Mouse (Mus musculus): Measurements from ENCODE around the gene Apba1. TPM values are rescaled to one million over a fixed set of nuclear protein-coding genes. Genes with fewer than 3 reads are reported as not detected.

Gene Apba1
- polyA plus RNA-seq, 1 experiment from 2014 or later, result 13.2 TPM

DNA sequence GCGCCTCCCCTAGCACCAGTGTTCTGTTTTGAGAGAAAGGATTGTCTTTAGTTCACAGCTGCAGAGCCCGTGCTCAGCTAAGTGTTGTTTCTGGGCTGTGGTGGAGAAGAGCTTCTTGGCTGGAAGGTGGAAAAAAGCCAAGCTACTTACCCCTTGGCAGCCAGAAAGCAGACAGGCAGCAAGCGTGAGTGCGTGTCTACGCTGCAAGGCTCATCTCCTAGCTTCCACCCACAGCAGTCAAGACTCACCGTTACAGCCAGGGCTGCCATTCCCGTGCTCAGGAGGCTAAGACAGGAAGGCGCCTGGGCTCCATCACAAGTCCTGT lies 161.5 kb downstream of the Apba1 start:
- Histone ChIP-seq H3K4me3 (no peak overlapping the region), H3K36me3 (replicated peaks) (peaks cover 5% of the 10 kb centered on the region; the same call in 1 of the 2 replicates), H3K27ac (peak overlapping the region; percentile 51), H3K4me2 (no peak overlapping the region), H3K9ac (no peak overlapping the region), H3K27me3 (replicated peaks) (no peaks in the 10 kb centered on the region), H3K9me3 (no peaks in the 10 kb centered on the region), H3K4me1 (peaks cover 6% of the 10 kb centered on the region)
- 0 out of 2 replicates have a peak, but pooled peaks have one; percentile 11 for ATAC-seq (replicated peaks)
- WGBS, result 40% methylated on average over 8 of the region's 8 CpGs

DNA sequence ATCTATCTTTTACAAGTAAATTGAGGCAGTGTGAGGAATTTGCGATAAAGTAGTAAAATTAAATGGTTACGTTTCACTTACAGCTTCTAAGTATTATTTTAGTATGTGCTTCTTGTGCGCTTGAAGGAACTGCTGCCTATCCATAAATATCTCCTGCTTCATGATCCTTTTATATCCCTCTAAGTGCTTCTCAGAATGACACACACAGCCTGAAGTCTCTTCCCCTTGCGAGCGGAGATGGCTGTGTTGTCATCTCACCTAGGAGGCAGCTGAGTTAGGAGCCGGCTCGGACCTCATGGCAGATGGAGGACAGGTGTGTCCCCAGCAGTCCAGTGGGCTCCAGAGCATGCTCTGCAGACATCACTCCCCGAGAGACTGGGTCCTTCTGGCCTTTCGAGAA lies 163.9 kb downstream of the Apba1 start:
- Histone ChIP-seq H3K27ac (no peak overlapping the region), H3K4me2 (no peak overlapping the region), H3K4me1 (peaks cover 6% of the 10 kb centered on the region), H3K4me3 (no peak overlapping the region), H3K27me3 (replicated peaks) (no peaks in the 10 kb centered on the region), H3K36me3 (replicated peaks) (peaks cover 5% of the 10 kb centered on the region; the same call in 1 of the 2 replicates), H3K9ac (no peak overlapping the region), H3K9me3 (no peaks in the 10 kb centered on the region)
- no peak for ATAC-seq (replicated peaks)
- 88% methylated on average over 9 of the region's 9 CpGs for WGBS

DNA sequence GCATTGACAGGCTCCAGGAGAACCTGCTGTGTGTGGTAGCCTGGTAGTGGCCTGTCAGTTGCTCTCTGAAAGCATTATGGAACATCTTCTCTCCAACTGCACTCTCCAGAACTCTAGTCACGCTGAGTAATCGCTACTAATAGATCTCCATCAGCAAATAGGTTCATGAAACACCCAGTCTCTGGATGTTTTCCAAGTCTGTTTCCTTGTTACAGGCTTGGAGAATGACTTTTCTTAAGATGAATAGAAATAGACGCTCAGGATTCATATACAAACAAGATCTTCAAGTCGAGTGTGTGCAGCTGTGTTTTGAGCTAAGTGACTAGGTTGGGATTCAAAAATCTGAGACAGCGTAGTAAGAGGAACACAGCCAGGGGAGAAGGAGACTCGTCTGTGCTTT lies 165.4 kb downstream of the Apba1 start:
- H3K9ac ChIP-seq, result no peak overlapping the region
- no peak overlapping the region for H3K4me3 ChIP-seq
- H3K4me1 ChIP-seq, result peaks cover 5% of the 10 kb centered on the region
- no peak overlapping the region for H3K4me2 ChIP-seq
- no peak overlapping the region for H3K27ac ChIP-seq
- no peaks in the 10 kb centered on the region for H3K27me3 ChIP-seq (replicated peaks)
- no peak for ATAC-seq (replicated peaks)
- peaks cover 5% of the 10 kb centered on the region; the same call in 1 of the 2 replicates for H3K36me3 ChIP-seq (replicated peaks)
- WGBS, result 76% methylated on average over 6 of the region's 6 CpGs
- H3K9me3 ChIP-seq, result no peaks in the 10 kb centered on the region

DNA sequence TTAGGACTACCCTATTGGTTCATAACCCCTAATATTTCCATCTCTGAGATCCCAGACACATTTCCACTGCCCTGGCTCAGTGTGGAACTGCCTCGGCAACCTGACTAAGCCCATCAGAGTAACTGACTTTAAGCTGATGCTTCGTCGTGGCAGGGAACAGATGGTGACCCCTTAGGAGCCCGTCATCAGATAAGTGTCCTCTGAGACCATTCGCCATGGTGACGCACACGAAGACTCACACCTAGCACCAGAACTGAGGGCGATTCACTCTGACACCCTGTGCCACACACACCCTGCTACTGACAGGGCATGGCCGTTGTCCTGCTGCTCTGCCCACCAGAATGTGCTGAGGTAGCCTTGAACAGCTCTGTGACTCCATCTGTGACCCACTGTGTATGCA lies 166.1 kb downstream of the Apba1 start:
- no peak for ATAC-seq (replicated peaks)
- Histone ChIP-seq H3K27ac (no peak overlapping the region), H3K36me3 (replicated peaks) (peaks cover 5% of the 10 kb centered on the region; the same call in 1 of the 2 replicates)

DNA sequence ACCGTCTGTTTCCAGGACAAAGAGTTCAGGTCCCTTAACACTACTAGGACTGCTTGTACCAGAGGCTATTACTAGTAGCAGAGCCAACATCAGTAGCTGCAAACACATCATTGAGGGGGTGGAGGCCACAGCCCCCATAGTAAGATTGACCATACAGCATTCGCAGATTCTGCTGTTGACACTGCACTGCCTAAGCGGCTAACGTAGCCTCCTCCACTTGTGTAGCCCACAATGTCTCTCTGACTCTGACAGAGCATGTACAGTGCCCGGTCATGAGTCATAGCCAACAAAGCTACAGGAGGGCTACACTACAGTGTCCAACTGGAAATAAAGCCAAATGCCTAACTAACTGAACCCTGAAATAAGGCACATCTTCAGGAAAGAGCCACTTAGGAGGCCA lies 166.9 kb downstream of the Apba1 start:
- H3K4me1 ChIP-seq, result no peaks in the 10 kb centered on the region
- no peak for ATAC-seq (replicated peaks)
- H3K9me3 ChIP-seq, result no peaks in the 10 kb centered on the region
- peaks cover 5% of the 10 kb centered on the region; the same call in 1 of the 2 replicates for H3K36me3 ChIP-seq (replicated peaks)
- no peak overlapping the region for H3K4me2 ChIP-seq
- H3K27ac ChIP-seq, result no peak overlapping the region
- 89% methylated on average over 5 of the region's 5 CpGs for WGBS
- no peaks in the 10 kb centered on the region for H3K27me3 ChIP-seq (replicated peaks)
- H3K9ac ChIP-seq, result no peak overlapping the region
- no peak overlapping the region for H3K4me3 ChIP-seq

More for the DNA sequence above, 166.1 kb downstream of the Apba1 start:
- 65% methylated on average over 9 of the region's 9 CpGs for WGBS
- H3K4me2 ChIP-seq, result no peak overlapping the region
- H3K9me3 ChIP-seq, result no peaks in the 10 kb centered on the region
- H3K4me1 ChIP-seq, result no peaks in the 10 kb centered on the region
- H3K9ac ChIP-seq, result no peak overlapping the region
- no peak overlapping the region for H3K4me3 ChIP-seq
- H3K27me3 ChIP-seq (replicated peaks), result no peaks in the 10 kb centered on the region

DNA sequence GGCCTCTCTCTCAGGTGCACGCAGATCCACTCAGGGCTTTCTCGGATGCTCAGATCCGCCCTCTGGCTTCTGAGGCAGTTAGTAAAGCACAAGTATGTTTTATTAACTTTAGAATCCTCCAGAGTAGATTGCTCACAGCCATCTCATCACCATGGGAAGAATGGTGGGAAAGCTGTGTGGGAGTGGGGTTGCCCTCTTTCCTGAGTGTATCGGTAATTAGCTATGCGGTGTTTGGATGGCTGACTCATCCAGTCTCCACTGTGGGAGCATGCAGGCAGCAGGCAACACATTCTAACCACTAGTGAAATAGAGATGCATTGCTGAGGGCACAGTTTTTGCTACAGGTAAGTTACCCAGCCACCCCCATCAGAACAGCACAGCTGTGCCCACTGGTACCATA lies 172.1 kb downstream of the Apba1 start:
- Histone ChIP-seq H3K27ac (no peak overlapping the region), H3K4me2 (no peak overlapping the region), H3K4me1 (no peaks in the 10 kb centered on the region), H3K9ac (no peak overlapping the region), H3K9me3 (no peaks in the 10 kb centered on the region; the same call in 1 of the 2 replicates), H3K27me3 (replicated peaks) (no peaks in the 10 kb centered on the region), H3K4me3 (no peak overlapping the region), H3K36me3 (replicated peaks) (peaks cover 19% of the 10 kb centered on the region)
- no peak for ATAC-seq (replicated peaks)
- 91% methylated on average over 5 of the region's 5 CpGs for WGBS

- H3K9ac ChIP-seq, result no peak overlapping the region
- H3K4me1 ChIP-seq, result no peaks in the 10 kb centered on the region
- no peak overlapping the region for H3K4me2 ChIP-seq
- no peak overlapping the region for H3K27ac ChIP-seq
- H3K27me3 ChIP-seq (replicated peaks), result no peaks in the 10 kb centered on the region; the same call in 1 of the 2 replicates
- H3K36me3 ChIP-seq (replicated peaks), result peaks cover 37% of the 10 kb centered on the region
- WGBS, result 62% methylated on average over 12 of the region's 12 CpGs
- no peak overlapping the region for H3K4me3 ChIP-seq
- ATAC-seq (replicated peaks), result peak; percentile 57; the same call in 1 of the 2 replicates
- H3K9me3 ChIP-seq, result no peaks in the 10 kb centered on the region
Measured at GRCm38 (mm10) chr19:23941422-23941949, 182.8 kb downstream of the Apba1 start.

GRCm38 (mm10) chr19:23942886-23943285 lies 184.2 kb downstream of the Apba1 start:
- H3K9ac ChIP-seq, result no peak overlapping the region
- no peak for ATAC-seq (replicated peaks)
- no peaks in the 10 kb centered on the region; the same call in 1 of the 2 replicates for H3K27me3 ChIP-seq (replicated peaks)
- peaks cover under 1% of the 10 kb centered on the region; the same call in 1 of the 2 replicates for H3K4me1 ChIP-seq
- H3K4me2 ChIP-seq, result no peak overlapping the region
- WGBS, result 86% methylated on average over 7 of the region's 7 CpGs
- H3K27ac ChIP-seq, result no peak overlapping the region
- no peak overlapping the region for H3K4me3 ChIP-seq
- peaks cover 33% of the 10 kb centered on the region for H3K36me3 ChIP-seq (replicated peaks)
- H3K9me3 ChIP-seq, result no peaks in the 10 kb centered on the region

- no peak for ATAC-seq (replicated peaks)
- Histone ChIP-seq H3K27me3 (replicated peaks) (no peaks in the 10 kb centered on the region; the same call in 1 of the 2 replicates), H3K4me2 (no peak overlapping the region), H3K36me3 (replicated peaks) (peaks cover 29% of the 10 kb centered on the region), H3K27ac (no peak overlapping the region), H3K9me3 (no peaks in the 10 kb centered on the region), H3K4me3 (no peak overlapping the region), H3K9ac (no peak overlapping the region), H3K4me1 (peaks cover 6% of the 10 kb centered on the region; the same call in 1 of the 2 replicates)
- WGBS, result 87% methylated on average over 6 of the region's 6 CpGs
Measured at GRCm38 (mm10) chr19:23946026-23946685, 187.5 kb downstream of the Apba1 start.

DNA sequence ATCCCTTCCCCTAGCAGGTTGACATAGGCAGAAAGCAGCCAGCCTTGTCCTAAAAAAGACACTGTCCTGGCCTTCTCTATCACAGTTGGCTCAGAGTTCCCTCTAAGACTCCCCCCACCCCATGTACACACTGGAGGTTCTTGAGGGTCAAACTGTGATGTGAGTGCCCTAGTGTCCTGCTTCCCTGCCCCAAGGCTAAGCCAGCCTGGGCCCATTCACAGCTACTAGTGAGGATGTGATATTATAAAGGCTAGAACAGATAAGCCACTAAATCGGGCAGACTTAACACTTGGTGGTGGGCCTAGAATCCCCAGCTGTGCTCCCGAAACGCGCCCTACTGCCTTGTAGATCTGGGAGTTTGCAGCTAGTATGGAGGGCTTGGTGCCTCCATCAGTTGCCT lies 188.1 kb downstream of the Apba1 start:
- no peak overlapping the region for H3K4me3 ChIP-seq
- no peaks in the 10 kb centered on the region for H3K9me3 ChIP-seq
- no peak overlapping the region for H3K9ac ChIP-seq
- H3K27me3 ChIP-seq (replicated peaks), result no peaks in the 10 kb centered on the region; the same call in 1 of the 2 replicates
- 76% methylated on average over 4 of the region's 4 CpGs for WGBS
- H3K4me2 ChIP-seq, result no peak overlapping the region
- H3K27ac ChIP-seq, result no peak overlapping the region
- ATAC-seq (replicated peaks), result no peak
- peaks cover 29% of the 10 kb centered on the region for H3K36me3 ChIP-seq (replicated peaks)
- peaks cover 6% of the 10 kb centered on the region; the same call in 1 of the 2 replicates for H3K4me1 ChIP-seq

- Histone ChIP-seq H3K27ac (no peak overlapping the region), H3K9ac (no peak overlapping the region), H3K4me3 (no peak overlapping the region), H3K4me1 (peaks cover 6% of the 10 kb centered on the region; the same call in 1 of the 2 replicates), H3K4me2 (no peak overlapping the region), H3K27me3 (replicated peaks) (no peaks in the 10 kb centered on the region; the same call in 1 of the 2 replicates), H3K36me3 (replicated peaks) (peaks cover 29% of the 10 kb centered on the region), H3K9me3 (no peaks in the 10 kb centered on the region)
- 12% methylated on average over 4 of the region's 4 CpGs for WGBS
- ATAC-seq (replicated peaks), result no peak
Measured at GRCm38 (mm10) chr19:23947871-23948270, 189.2 kb downstream of the Apba1 start.

DNA sequence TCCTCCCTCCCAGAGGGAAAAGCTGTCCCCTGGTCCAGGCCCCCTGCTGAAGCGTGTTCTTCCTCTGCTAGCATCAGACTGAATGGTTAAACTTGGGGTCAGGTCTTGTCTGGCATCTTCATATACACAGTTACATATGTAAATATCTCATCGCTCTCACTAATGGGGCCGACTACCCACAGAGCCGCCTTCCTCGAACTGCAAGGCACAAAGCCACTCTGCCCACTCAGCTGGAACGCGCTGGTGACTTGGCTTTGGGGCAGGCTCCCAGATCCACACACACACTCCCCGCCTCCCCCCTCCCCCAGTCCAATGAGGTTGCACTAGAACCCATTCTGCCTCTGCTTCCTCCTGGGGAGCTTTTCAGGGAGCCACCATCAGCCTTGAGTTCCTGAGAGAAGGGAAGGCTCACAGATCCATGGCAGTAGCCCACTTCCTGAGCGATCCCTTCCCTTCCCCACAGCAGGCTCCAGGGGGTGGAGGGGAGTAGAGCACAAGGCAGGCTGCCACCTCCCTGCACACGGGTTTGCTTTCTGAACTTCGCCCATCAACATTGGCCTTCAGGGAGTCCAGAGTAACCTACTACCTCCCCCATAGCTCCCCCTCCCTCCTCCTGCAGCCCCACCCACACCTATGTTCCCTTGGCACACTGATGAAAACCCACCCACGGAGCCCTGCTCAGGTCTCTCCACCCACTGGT lies 189.8 kb downstream of the Apba1 start:
- Histone ChIP-seq H3K27ac (no peak overlapping the region), H3K27me3 (replicated peaks) (no peaks in the 10 kb centered on the region; the same call in 1 of the 2 replicates), H3K9ac (no peak overlapping the region), H3K36me3 (replicated peaks) (peaks cover 29% of the 10 kb centered on the region), H3K4me3 (no peak overlapping the region), H3K4me2 (no peak overlapping the region), H3K9me3 (no peaks in the 10 kb centered on the region), H3K4me1 (peaks cover 6% of the 10 kb centered on the region; the same call in 1 of the 2 replicates)
- ATAC-seq (replicated peaks), result peak; percentile 40; the same call in 1 of the 2 replicates
- WGBS, result 11% methylated on average over 12 of the region's 12 CpGs

All from midbrain, embryonic 15.5 days (tissue).